Mouse (Mus musculus): ENCODE results near the gene Mical3.

- no peak for TF ChIP-seq POLR2A (IDR thresholded peaks at IDR 0.05; ENCODE audit: insufficient read depth, low read length)
- no peak for TF ChIP-seq EP300 (IDR thresholded peaks at IDR 0.05; ENCODE audit: insufficient read depth, low read depth, low read length)
- no peak for TF ChIP-seq CTCF (IDR thresholded peaks at IDR 0.05; ENCODE audit: low read depth, low read length)
These were observed 185.3 kb downstream of the Mical3 start for GRCm38 (mm10) chr6:120945510-120945909.
